Mouse (Mus musculus) B cell, adult 2 months (primary cell): Measurements from ENCODE around the gene Ttc21a.

Source experiments
- DNase-seq, 2 experiments: peaks; one replicate each; pipeline ENCODE4 v3.0.0; 2022

The Ttc21a gene

GRCm38 (mm10) chr9:119976704-119977556 is 39.5 kb downstream of the Ttc21a start:
- DNase-seq, result peak; percentile 53 to 59

GRCm38 (mm10) chr9:119977557-119978060 is 40.2 kb downstream of the Ttc21a start:
- DNase-seq, result no peak

GRCm38 (mm10) chr9:119978151-119978810 is 40.9 kb downstream of the Ttc21a start:
- DNase-seq, result peak; percentile 81 to 85

DNA sequence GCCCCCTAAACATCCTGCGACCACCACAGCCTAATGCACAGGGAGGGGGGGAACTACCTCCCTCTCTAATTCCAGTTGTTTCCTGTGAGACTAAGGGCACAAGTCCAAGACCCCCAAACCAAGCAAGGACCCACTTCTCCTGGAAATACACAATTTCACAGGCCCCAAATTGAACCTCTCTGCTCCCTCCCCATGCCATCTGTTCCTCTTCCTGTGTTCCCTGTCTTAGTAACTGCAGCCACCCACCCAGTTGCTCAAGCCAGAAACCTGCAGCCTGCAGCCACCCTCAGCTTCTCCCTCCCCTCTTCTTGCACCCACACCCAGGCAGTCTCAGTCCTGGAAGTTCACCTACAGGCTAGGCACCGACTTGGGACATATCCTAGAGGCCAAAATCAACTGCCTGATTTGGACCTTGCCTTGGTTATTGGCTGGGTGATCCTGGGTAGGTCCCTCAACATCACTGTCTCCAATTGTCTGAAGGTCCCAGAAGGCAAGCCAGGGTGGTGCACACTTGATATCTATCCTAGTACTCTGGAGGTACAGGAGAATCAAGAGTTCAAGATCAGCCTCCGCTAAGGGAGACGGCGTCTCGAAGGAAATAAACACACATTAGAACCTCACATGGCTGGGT is 41.5 kb downstream of the Ttc21a start:
- DNase-seq, result no peak

DNA sequence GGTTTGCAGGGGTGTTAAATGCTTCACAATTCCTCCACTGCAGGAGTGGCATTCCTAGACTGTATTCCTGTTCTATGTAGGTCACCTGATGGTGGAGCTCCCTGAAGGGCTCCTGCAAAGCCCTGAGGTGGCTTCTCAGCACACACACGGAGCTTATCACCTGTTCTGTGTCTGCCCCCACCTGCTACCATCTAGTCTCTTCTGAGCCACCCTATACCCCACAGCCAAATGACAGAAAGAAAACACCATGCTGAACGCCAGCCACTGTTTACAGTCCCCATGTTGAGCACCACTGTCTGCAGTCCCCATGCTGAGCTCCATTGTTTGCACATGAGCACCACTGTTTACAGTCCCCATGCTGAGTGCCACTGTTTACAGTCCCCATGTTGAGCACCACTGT is 42.3 kb downstream of the Ttc21a start:
- no peak for DNase-seq

DNA sequence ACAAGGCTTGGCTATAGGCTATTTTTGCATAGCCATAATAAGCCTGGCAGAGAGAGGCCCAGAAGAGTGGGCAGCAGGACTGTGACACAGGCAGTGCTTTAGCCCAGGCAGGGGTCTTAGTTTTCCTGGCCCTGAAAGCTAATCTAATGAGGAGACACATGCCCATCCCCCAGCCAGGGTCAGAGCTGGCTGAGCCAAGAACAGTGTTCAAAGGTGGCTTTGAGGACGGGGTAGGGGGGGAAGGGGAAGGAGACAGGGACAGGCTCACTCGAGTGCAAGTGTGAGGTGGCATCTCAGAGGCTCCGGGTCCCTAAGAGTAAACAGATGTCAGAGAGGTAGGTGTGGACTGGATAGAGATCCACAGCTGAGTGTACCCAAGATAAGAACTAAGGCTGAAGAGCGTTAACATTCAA is 43.4 kb downstream of the Ttc21a start:
- no peak for DNase-seq

GRCm38 (mm10) chr9:119981183-119982179 is 44.1 kb downstream of the Ttc21a start:
- peak; percentile 81 to 82 for DNase-seq

DNA sequence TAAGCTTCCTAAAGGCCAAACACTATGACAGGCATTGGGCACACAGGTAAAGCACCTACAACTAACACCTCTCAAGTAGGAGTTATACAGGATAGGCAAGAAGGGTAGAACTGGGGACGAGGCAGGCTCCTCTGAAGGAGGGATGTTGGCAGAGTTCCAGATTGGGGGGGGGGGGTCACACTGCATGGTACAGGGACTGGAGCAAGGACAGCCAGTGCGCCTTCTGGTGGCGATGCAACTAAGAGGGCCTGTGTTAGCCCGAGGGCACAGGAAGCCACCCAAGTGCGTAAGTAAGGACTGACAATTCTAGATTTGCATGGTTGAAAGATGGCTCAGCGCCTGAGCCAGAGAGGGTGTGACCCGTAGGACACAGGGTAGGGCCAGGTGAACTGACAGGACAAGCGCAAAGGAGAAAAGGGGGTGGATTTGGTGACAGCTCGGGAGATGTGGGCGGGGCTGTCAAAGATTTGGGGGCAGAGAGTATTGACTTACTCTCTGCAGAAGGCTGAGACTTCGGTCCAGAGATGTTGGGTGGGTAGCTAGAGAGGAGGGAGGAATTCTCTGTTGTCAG is 44.9 kb downstream of the Ttc21a start:
- DNase-seq, result peak; percentile 84 to 87

DNA sequence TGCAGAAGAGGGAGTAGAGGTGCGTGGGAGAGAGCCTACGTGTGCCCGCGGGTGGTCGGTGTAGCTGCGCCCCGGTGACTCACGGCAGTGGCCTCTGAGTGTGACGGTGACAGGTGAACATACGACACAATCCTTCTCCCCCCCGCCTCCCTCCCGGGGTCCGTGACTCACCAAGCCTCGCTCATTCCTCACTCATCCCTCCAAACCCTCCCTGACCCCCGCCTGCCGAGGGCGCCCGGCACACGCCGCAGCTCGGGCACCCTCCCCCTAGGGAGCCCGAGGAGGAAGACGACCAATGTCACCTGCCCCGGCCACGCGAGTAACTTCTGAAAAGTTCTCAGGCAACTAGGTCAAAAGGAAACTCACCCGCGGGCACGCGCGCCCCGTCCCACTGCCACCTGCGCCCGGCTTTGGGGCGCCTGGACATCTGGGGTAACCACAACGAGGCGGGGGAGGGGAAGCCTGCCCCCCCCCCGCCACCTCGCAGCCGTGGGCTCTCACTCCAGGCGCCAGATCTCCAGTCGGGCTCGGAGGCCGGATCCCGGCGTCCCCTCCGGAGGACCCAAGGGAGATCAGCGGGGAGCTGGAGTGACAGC is 45.6 kb downstream of the Ttc21a start:
- peak; percentile 83 to 86 for DNase-seq

- DNase-seq, result peak; percentile 88
Observed at GRCm38 (mm10) chr9:119983585-119984535, 46.5 kb downstream of the Ttc21a start.

GRCm38 (mm10) chr9:119984536-119985011 is 47.2 kb downstream of the Ttc21a start, which contains the start of gene Csrnp1:
TSS of gene Csrnp1 (minus strand) at chr9:119984658.
- DNase-seq, result no peak

- DNase-seq, result no peak
Observed at GRCm38 (mm10) chr9:119985881-119986574, 48.6 kb downstream of the Ttc21a start.

DNA sequence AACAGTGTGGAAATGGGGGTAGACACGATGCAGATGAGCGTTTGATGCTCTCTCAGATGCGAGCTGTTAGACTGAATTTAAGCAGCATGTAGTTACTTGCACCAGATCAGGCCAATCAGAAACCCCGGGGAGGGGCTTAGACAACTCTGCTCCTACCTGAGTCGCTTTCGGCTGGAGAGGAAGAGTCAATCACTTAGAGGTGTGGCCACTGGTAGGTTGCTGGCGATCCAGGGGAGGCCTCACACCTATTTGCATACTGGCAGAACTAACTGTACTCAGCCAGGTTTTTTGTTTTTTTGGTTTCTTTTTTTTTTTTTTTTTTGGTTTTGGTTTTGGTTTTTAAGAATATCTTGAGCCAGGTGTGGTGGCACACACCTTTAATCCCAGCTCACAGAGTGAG is 50.9 kb downstream of the Ttc21a start:
- DNase-seq, result peak; percentile 60 to 66

- DNase-seq, result no peak
Observed at GRCm38 (mm10) chr9:119991310-119991709, 53.9 kb downstream of the Ttc21a start.

DNA sequence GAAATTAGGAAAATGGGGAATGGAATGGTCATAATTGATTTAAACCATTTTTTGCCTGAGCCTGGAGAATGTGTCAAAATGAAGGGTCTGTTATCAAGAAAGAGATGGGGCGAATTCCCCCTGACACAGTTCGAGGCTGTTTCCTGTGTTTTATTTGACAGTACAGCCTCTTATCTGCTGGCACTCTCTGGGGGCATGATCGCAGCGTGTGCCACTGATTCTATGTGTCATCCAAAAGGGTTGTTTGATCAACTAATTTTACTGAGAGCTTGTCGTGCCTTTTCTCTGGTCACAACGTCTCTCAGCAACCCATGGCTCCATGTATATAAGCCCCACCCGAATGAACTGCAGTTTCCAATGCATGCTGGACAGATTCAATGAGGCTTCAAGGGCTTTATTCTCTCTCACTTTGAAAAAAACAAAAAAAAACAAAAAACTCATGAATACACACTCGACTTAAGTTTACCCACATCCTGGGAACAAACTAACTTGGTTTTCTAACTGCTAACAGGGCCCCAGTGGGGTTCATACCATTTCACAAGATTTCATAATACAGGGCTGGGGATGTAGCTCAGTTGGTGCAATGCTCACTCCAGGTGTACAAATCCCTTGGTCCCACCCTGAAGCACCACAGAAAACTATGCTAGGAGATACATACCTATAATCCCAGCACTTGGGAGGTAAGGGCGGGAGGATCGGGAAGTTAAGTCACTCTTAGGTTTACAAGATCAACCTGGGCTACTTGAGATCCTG is 55.9 kb downstream of the Ttc21a start:
- no peak for DNase-seq

DNA sequence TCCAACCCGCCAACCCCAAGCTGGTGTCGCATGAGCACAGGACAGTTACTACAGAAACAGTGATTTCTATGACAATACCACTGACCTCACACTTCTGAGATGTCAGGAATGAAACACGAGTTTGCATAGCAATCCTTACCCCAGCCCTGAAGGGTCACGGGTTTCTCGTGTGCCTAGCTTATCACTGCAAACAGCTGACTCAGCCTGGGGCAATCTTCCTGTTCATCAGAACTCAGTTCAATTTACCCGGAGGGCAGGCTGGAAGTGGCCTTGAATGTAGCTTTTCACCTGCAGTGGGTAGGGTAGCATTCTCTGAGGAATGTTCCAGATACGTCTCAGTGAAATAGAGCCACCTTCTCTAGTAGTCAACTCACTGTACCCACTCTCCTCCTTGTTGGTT is 56.8 kb downstream of the Ttc21a start:
- no peak for DNase-seq

DNA sequence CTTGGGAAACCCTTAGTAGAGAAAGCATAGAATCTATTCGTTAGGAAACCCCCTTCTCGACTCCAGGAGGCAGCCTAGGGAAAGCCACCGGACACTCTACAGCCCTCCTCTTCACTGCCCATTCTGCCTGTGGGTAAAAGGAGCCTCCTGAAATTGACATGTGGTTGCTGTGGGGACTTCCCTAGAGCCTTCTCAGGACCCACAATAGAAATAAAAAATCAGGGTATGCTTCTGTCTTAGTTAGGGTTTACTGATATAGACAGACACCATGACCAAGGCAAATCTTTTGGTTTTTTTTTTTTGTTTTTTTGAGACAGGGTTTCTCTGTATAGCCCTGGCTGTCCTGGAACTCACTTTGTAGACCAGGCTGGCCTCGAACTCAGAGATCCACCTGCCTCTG is 58.7 kb downstream of the Ttc21a start:
- no peak for DNase-seq

DNA sequence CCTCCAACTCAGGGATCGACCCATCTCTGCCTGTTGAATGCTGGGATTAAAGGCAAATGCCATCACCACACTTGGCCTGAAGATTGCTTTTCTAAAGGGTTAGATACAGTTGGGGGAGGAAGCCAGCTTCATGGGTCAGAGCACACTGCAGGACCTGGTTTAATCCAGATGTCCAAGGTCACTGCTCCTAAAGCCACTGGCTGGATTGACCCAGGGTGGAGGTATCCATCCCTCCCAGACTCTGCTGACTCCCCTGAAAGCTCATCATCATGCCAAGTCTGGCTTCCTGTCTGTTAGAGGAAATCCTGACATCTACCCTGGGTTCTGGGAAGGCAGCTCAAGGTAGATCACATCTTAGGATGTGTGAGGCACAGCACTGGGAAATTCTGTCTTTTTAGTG is 61.4 kb downstream of the Ttc21a start:
- no peak for DNase-seq

DNA sequence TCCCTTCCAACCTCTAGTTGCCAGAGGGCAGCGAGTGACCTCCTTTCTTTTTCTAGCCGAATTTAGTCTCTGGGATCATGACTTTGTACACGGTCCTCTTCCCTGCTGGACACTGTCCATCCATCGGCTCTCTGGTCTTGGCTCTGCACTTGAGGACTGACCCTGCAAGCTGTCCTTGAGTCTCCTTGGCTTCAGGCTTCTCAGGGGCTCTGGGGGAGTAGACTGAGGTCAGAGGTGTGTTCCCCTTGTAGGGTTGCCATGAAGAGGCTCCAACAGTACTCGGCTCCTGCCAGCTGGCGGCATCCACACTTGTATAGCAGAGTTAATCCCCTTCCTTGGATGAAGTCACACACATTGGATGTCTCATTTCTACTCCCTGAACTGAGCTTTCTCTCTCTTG is 62.2 kb downstream of the Ttc21a start:
- DNase-seq, result no peak
